Comparison of ENCODE assay signal across 8 mouse cellular contexts in genomic region chr11:48833078-48833730, GRCm38 (mm10). TPM values are rescaled to one million over a fixed set of nuclear protein-coding genes. Genes with fewer than 3 reads are reported as not detected.
DNase-seq lines count a peak whose midpoint lies in the region; ATAC-seq and TF ChIP-seq lines count a peak whose summit lies in the region.

No protein-coding gene starts in this region.

- H3K4me2 ChIP-seq in heart, postnatal 0 days (ENCODE audit: low read depth, low read length) = peak overlapping the region; percentile 72
- H3K4me2 ChIP-seq in midbrain, embryonic 12.5 days (replicated peaks) = peak overlapping the region; percentile 58

- H3K9me3 ChIP-seq in heart, postnatal 0 days (replicated peaks; ENCODE audit: control insufficient read depth, low read length) = no peaks in the 10 kb centered on the region
- no peaks in the 10 kb centered on the region for H3K9me3 ChIP-seq in midbrain, embryonic 12.5 days

- no peak overlapping the region for H3K9ac ChIP-seq in heart, postnatal 0 days (replicated peaks; ENCODE audit: low read depth, low read length)
- no peak overlapping the region for H3K9ac ChIP-seq in midbrain, embryonic 12.5 days (replicated peaks)

- H3K4me1 ChIP-seq in heart, postnatal 0 days (ENCODE audit: control insufficient read depth, insufficient read depth) = peaks cover 13% of the 10 kb centered on the region
- no peaks in the 10 kb centered on the region; the same call in 1 of the 2 replicates for H3K4me1 ChIP-seq in bone marrow macrophage, adult 2 months (ENCODE audit: control insufficient read depth, insufficient read depth, low read length)
- H3K4me1 ChIP-seq in midbrain, embryonic 12.5 days = peaks cover 5% of the 10 kb centered on the region; the same call in 1 of the 2 replicates

- no peak for TF ChIP-seq EP300 in heart, postnatal 0 days (IDR thresholded peaks at IDR 0.05; ENCODE audit: low read depth)

- H3K4me3 ChIP-seq in heart, postnatal 0 days (ENCODE audit: low read depth, low read length) = peak overlapping the region; percentile 70
- H3K4me3 ChIP-seq in bone marrow macrophage, adult 2 months (ENCODE audit: insufficient read depth, low read length) = peak overlapping the region; percentile 88
- H3K4me3 ChIP-seq in midbrain, embryonic 12.5 days = peak overlapping the region; percentile 55

- DNase-seq in heart, postnatal 0 days (ENCODE audit: low spot score) = no peak
- no peak for DNase-seq in heart, adult 9 months (ENCODE audit: low spot score in 2 of 2)
- peak; percentile 34 for DNase-seq in induced T-regulatory cell, adult 2 months (ENCODE audit: low read depth)
- DNase-seq in embryo, embryonic 10 days (ENCODE audit: low spot score) = no peak
- no peak for DNase-seq in urinary bladder, adult 2 months (ENCODE audit: low spot score)
- no peak for DNase-seq in urinary bladder, postnatal 25 days (ENCODE audit: low spot score)

- TF ChIP-seq POLR2A in bone marrow macrophage, adult 2 months (IDR thresholded peaks at IDR 0.05; ENCODE audit: borderline replicate concordance, low read depth, low read length) = no peak

- no peaks in the 10 kb centered on the region for H3K27me3 ChIP-seq in heart, postnatal 0 days (ENCODE audit: control insufficient read depth, insufficient read depth, low read length)
- peaks cover 36% of the 10 kb centered on the region for H3K27me3 ChIP-seq in midbrain, embryonic 12.5 days

- 37% methylated on average over 9 of the region's 9 CpGs for WGBS in heart, postnatal 0 days
- WGBS in midbrain, embryonic 12.5 days = 43% methylated on average over 8 of the region's 9 CpGs

- no peak for ATAC-seq in heart, postnatal 0 days (ENCODE audit: insufficient read depth, low read depth)
- ATAC-seq in midbrain, embryonic 12.5 days (ENCODE audit: low FRiP score, low read depth) = no peak

- no peak for TF ChIP-seq CTCF in heart, postnatal 0 days (IDR thresholded peaks at IDR 0.05; ENCODE audit: low read depth)
- TF ChIP-seq CTCF in bone marrow macrophage, adult 2 months (IDR thresholded peaks at IDR 0.05; ENCODE audit: low read depth, low read length) = no peak

- no peaks in the 10 kb centered on the region for H3K36me3 ChIP-seq in heart, postnatal 0 days (replicated peaks; ENCODE audit: control insufficient read depth, insufficient read depth, low read length)
- no peaks in the 10 kb centered on the region for H3K36me3 ChIP-seq in midbrain, embryonic 12.5 days

- peak overlapping the region; percentile 83 for H3K27ac ChIP-seq in heart, postnatal 0 days (ENCODE audit: low read depth)
- H3K27ac ChIP-seq in bone marrow macrophage, adult 2 months (ENCODE audit: insufficient read depth, low read depth, low read length) = no peak overlapping the region
- H3K27ac ChIP-seq in midbrain, embryonic 12.5 days (replicated peaks) = no peak overlapping the region

RNA-seq across cellular contexts. Expression of gene Gm12184, which starts 6.7 kb away (rescaled TPM):
- total RNA-seq in heart, postnatal 0 days (2014; rRNA removed; ENCODE audit: low replicate concordance) = 1.8 and 27.8 TPM in 2 replicates
- 1.8 and 2.7 TPM in 2 replicates for polyA plus RNA-seq in heart, postnatal 0 days (2015; fragmentation: Nextera tagmentation; extraction: Ambion mirVana)
- 4.8 and 11.3 TPM in 2 replicates for polyA plus RNA-seq in bone marrow macrophage, adult 2 months (2012; ENCODE audit: insufficient read depth, insufficient read length, missing spikeins)
- 7.6 and 8.3 TPM in 2 replicates for polyA plus RNA-seq in midbrain, embryonic 12.5 days (2016; fragmentation: Nextera tagmentation; extraction: Ambion mirVana)
- 20.8 and 23.2 TPM in 2 replicates for polyA plus RNA-seq in urinary bladder, adult 2 months (2012; rRNA removed)

RNA-seq across cellular contexts. Expression of gene Trim7, which starts 7.3 kb away (rescaled TPM):
- 1.1 and 5.3 TPM in 2 replicates for total RNA-seq in heart, postnatal 0 days (2014; rRNA removed; ENCODE audit: low replicate concordance)
- polyA plus RNA-seq in heart, postnatal 0 days (2015; fragmentation: Nextera tagmentation; extraction: Ambion mirVana) = 1.3 and 1.9 TPM in 2 replicates
- 1.0 and 1.1 TPM in 2 replicates for polyA plus RNA-seq in bone marrow macrophage, adult 2 months (2012; ENCODE audit: insufficient read depth, insufficient read length, missing spikeins)
- polyA plus RNA-seq in midbrain, embryonic 12.5 days (2016; fragmentation: Nextera tagmentation; extraction: Ambion mirVana) = 1.3 and 1.4 TPM in 2 replicates
- polyA plus RNA-seq in urinary bladder, adult 2 months (2012; rRNA removed) = 14.9 and 16.1 TPM in 2 replicates

RNA-seq across cellular contexts. Expression of gene Trim41, which starts 16.1 kb away (rescaled TPM):
- 22.7 and 39.6 TPM in 2 replicates for total RNA-seq in heart, postnatal 0 days (2014; rRNA removed; ENCODE audit: low replicate concordance)
- polyA plus RNA-seq in heart, postnatal 0 days (2015; fragmentation: Nextera tagmentation; extraction: Ambion mirVana) = 2.7 and 2.9 TPM in 2 replicates
- 55.5 and 64.4 TPM in 2 replicates for polyA plus RNA-seq in bone marrow macrophage, adult 2 months (2012; ENCODE audit: insufficient read depth, insufficient read length, missing spikeins)
- 5.4 and 6.2 TPM in 2 replicates for polyA plus RNA-seq in midbrain, embryonic 12.5 days (2016; fragmentation: Nextera tagmentation; extraction: Ambion mirVana)
- 34.8 and 37.5 TPM in 2 replicates for polyA plus RNA-seq in urinary bladder, adult 2 months (2012; rRNA removed)

RNA-seq across cellular contexts. Expression of gene Rack1, which starts 33.1 kb away (rescaled TPM):
- total RNA-seq in heart, postnatal 0 days (2014; rRNA removed; ENCODE audit: low replicate concordance) = 1,323 and 1,324 TPM in 2 replicates
- polyA plus RNA-seq in heart, postnatal 0 days (2015; fragmentation: Nextera tagmentation; extraction: Ambion mirVana) = 292 and 307 TPM in 2 replicates
- 1,563 and 1,726 TPM in 2 replicates for polyA plus RNA-seq in bone marrow macrophage, adult 2 months (2012; ENCODE audit: insufficient read depth, insufficient read length, missing spikeins)
- polyA plus RNA-seq in midbrain, embryonic 12.5 days (2016; fragmentation: Nextera tagmentation; extraction: Ambion mirVana) = 503 and 506 TPM in 2 replicates
- polyA plus RNA-seq in urinary bladder, adult 2 months (2012; rRNA removed) = 1,217 and 1,275 TPM in 2 replicates

RNA-seq across cellular contexts. Expression of gene Irgm1, which starts 38.3 kb away (rescaled TPM):
- 23.0 and 34.7 TPM in 2 replicates for total RNA-seq in heart, postnatal 0 days (2014; rRNA removed; ENCODE audit: low replicate concordance)
- polyA plus RNA-seq in heart, postnatal 0 days (2015; fragmentation: Nextera tagmentation; extraction: Ambion mirVana) = 13.8 and 15.0 TPM in 2 replicates
- polyA plus RNA-seq in bone marrow macrophage, adult 2 months (2012; ENCODE audit: insufficient read depth, insufficient read length, missing spikeins) = 79.4 and 80.7 TPM in 2 replicates
- 2.3 and 2.4 TPM in 2 replicates for polyA plus RNA-seq in midbrain, embryonic 12.5 days (2016; fragmentation: Nextera tagmentation; extraction: Ambion mirVana)
- 30.5 and 54.8 TPM in 2 replicates for polyA plus RNA-seq in urinary bladder, adult 2 months (2012; rRNA removed)
